Mouse (Mus musculus) kidney, adult 2 months (tissue): ENCODE measurements around the gene Tmem104.

Experiments
- CTCF ChIP-seq: fragments of 200-500 bp; conservative IDR thresholded peaks from 2 replicates; pipeline ENCODE4 v1.5.1; 2011; ENCODE audit warnings: low read depth, mild to moderate bottlenecking, control low read depth, low read length, moderate library complexity, mixed read lengths; ENCODE audit not compliant: insufficient read depth, insufficient read length
- POLR2A ChIP-seq: fragments of 200-500 bp; IDR thresholded peaks from one replicate; pipeline ENCODE4 v1.6.1; 2011; ENCODE audit warnings: low read depth, low read length, control low read depth

- TF ChIP-seq CTCF (no peak), POLR2A (no peak)
Observed at GRCm38 (mm10) chr11:115223877-115224276, 36.6 kb downstream of the Tmem104 start.
